Mouse (Mus musculus): ENCODE results near the gene Cela3b. TPM values are rescaled to one million over a fixed set of nuclear protein-coding genes. Genes with fewer than 3 reads are reported as not detected.
A peak's percentile ranks its signal among the peaks of the same experiment; 100 is the strongest.

The Cela3b gene
- polyA plus RNA-seq, 1 experiment from 2014 or later: not detected

DNA sequence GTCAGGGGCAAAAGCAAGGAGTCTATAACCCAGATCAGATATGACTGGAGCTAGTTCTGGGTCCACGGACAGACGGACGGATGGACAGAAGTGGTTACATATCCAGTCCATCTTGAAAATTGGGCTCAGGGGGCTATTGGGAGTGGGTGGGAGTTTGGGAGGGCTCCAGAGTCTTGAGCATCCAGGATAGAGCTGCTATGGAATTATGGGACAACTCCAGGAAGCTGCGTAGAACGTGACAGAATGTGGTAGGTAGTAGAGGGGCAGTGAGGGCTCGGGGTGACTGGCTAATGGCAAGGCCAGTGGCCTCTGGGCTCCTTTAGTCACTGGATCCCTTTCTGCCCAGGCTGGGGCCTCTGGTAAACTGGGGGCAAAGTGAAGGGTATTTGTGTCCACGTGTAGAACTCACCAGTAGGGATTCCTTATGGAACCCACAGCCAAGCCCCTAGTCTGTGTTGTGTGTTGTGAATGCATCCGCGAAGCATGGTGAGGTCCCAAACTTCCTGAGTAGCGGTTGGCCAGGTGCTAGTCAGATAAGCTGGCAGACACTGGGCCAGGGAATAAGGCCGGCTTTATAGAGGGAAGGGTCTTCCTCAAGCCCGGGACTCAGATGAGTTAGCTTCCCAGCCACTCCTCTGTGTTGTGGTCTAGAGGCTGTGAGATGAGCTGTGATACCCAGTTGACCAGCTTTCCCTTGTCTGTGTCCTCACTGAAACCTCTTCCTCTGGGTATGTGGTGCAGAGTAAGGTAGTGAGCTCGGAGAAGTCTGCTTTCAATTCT lies 45.1 kb upstream of the Cela3b start:
- Histone ChIP-seq H3K4me3 (ENCODE audit: low read depth, low read length) (no peak overlapping the region), H3K9ac (replicated peaks; ENCODE audit: low read depth) (no peak overlapping the region), H3K27me3 (replicated peaks; ENCODE audit: insufficient read depth, low read length) (no peaks in the 10 kb centered on the region), H3K27ac (ENCODE audit: low read length) (no peak overlapping the region), H3K36me3 (ENCODE audit: insufficient read depth, low read length) (no peaks in the 10 kb centered on the region), H3K4me2 (replicated peaks; ENCODE audit: low read depth, low read length) (no peak overlapping the region), H3K9me3 (ENCODE audit: low read length) (no peaks in the 10 kb centered on the region), H3K4me1 (ENCODE audit: insufficient read depth, low read depth, low read length) (peaks cover 54% of the 10 kb centered on the region)
- DNase-seq (ENCODE audit: low spot score) (no peak), ATAC-seq (no peak)
- TF ChIP-seq EP300 (IDR thresholded peaks at IDR 0.05) (no peak), CTCF (IDR thresholded peaks at IDR 0.05) (no peak)
- 68% methylated on average over 13 of the region's 13 CpGs for WGBS

DNA sequence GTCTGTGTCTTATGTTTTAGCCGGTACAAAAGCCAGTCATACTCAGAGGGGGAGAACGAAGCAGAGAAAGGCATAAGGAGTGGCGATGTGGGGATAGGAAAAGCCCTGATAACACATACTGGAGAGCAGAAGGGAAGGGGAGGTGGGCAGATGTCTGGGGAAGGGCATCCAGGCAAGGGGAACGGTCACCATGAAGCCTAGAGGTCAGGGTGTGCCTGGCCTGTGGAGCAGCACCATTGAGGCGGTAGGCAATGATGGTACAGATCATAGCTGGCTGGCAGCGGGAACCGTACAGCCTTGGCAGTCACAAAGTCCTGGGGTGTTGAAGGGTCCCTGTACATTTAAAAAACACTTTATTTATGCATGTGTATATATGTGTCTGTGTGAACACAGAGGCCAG lies 44.4 kb upstream of the Cela3b start:
- no peaks in the 10 kb centered on the region for H3K27me3 ChIP-seq (replicated peaks; ENCODE audit: insufficient read depth, low read length)
- ATAC-seq (no peak), DNase-seq (ENCODE audit: low spot score) (no peak)
- no peak for TF ChIP-seq CTCF (IDR thresholded peaks at IDR 0.05)
- TF ChIP-seq EP300 (IDR thresholded peaks at IDR 0.05): no peak
- H3K4me3 ChIP-seq (ENCODE audit: low read depth, low read length): no peak overlapping the region
- no peak overlapping the region for H3K4me2 ChIP-seq (replicated peaks; ENCODE audit: low read depth, low read length)
- peaks cover 53% of the 10 kb centered on the region for H3K4me1 ChIP-seq (ENCODE audit: insufficient read depth, low read depth, low read length)
- H3K9me3 ChIP-seq (ENCODE audit: low read length): no peaks in the 10 kb centered on the region
- H3K36me3 ChIP-seq (ENCODE audit: insufficient read depth, low read length): no peaks in the 10 kb centered on the region
- no peak overlapping the region for H3K9ac ChIP-seq (replicated peaks; ENCODE audit: low read depth)
- 80% methylated on average over 7 of the region's 7 CpGs for WGBS
- H3K27ac ChIP-seq (ENCODE audit: low read length): peak overlapping the region; percentile 59; the same call in 1 of the 2 replicates

GRCm38 (mm10) chr4:137473701-137474388 lies 43.5 kb upstream of the Cela3b start:
- Histone ChIP-seq H3K27me3 (replicated peaks; ENCODE audit: insufficient read depth, low read length) (no peaks in the 10 kb centered on the region), H3K4me3 (ENCODE audit: low read depth, low read length) (no peak overlapping the region), H3K9me3 (ENCODE audit: low read length) (no peaks in the 10 kb centered on the region), H3K27ac (ENCODE audit: low read length) (peak overlapping the region; percentile 73), H3K9ac (replicated peaks; ENCODE audit: low read depth) (no peak overlapping the region), H3K36me3 (ENCODE audit: insufficient read depth, low read length) (no peaks in the 10 kb centered on the region), H3K4me2 (replicated peaks; ENCODE audit: low read depth, low read length) (peak overlapping the region; percentile 14; the same call in 1 of the 2 replicates), H3K4me1 (ENCODE audit: insufficient read depth, low read depth, low read length) (peaks cover 44% of the 10 kb centered on the region)
- 48% methylated on average over 18 of the region's 18 CpGs for WGBS
- ATAC-seq: peak; percentile 48
- DNase-seq (ENCODE audit: low spot score): peak; percentile 66
- peak; percentile 44; the same call in 1 of the 2 replicates for TF ChIP-seq EP300 (IDR thresholded peaks at IDR 0.05)
- TF ChIP-seq CTCF (IDR thresholded peaks at IDR 0.05): 0 out of 2 replicates have a peak, but pooled peaks have one; percentile 22

GRCm38 (mm10) chr4:137473240-137473639 lies 42.9 kb upstream of the Cela3b start:
- H3K36me3 ChIP-seq (ENCODE audit: insufficient read depth, low read length): no peaks in the 10 kb centered on the region
- WGBS: 76% methylated on average over 8 of the region's 8 CpGs

DNA sequence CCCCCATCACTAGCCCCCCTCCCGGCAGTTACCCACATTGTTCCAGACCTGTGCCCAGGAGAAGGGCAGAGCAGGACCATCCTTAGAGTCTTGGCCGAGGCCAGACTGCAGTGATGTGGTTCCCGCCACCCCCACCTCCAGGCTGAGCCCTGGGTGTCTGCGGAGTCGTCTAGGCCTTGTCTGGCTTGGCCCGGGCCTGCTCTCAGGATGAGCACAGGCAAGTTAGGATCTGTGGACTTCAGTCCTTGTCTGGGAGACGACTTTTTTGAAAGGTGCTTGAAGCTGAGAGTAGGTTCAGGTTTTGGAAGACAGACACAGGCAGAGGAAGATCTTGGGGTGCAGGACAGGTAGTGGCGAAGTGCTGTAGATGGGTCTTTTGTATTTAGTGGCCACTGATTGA lies 41.0 kb upstream of the Cela3b start:
- H3K27ac ChIP-seq (ENCODE audit: low read length): peak overlapping the region; percentile 87
- peak overlapping the region; percentile 96 for H3K4me2 ChIP-seq (replicated peaks; ENCODE audit: low read depth, low read length)
- H3K4me3 ChIP-seq (ENCODE audit: low read depth, low read length): no peak overlapping the region
- ATAC-seq (no peak), DNase-seq (ENCODE audit: low spot score) (no peak)
- H3K4me1 ChIP-seq (ENCODE audit: insufficient read depth, low read depth, low read length): peaks cover 32% of the 10 kb centered on the region
- TF ChIP-seq CTCF (IDR thresholded peaks at IDR 0.05): no peak
- no peak for TF ChIP-seq EP300 (IDR thresholded peaks at IDR 0.05)
- H3K9me3 ChIP-seq (ENCODE audit: low read length): no peaks in the 10 kb centered on the region
- 46% methylated on average over 8 of the region's 8 CpGs for WGBS
- no peaks in the 10 kb centered on the region for H3K36me3 ChIP-seq (ENCODE audit: insufficient read depth, low read length)
- no peak overlapping the region for H3K9ac ChIP-seq (replicated peaks; ENCODE audit: low read depth)
- no peaks in the 10 kb centered on the region for H3K27me3 ChIP-seq (replicated peaks; ENCODE audit: insufficient read depth, low read length)

More at GRCm38 (mm10) chr4:137473240-137473639, 42.9 kb upstream of the Cela3b start:
- TF ChIP-seq CTCF (IDR thresholded peaks at IDR 0.05) (no peak), EP300 (IDR thresholded peaks at IDR 0.05) (no peak)
- Histone ChIP-seq H3K4me1 (ENCODE audit: insufficient read depth, low read depth, low read length) (peaks cover 43% of the 10 kb centered on the region), H3K27ac (ENCODE audit: low read length) (peak overlapping the region; percentile 73), H3K4me3 (ENCODE audit: low read depth, low read length) (no peak overlapping the region), H3K9ac (replicated peaks; ENCODE audit: low read depth) (no peak overlapping the region), H3K27me3 (replicated peaks; ENCODE audit: insufficient read depth, low read length) (no peaks in the 10 kb centered on the region), H3K9me3 (ENCODE audit: low read length) (no peaks in the 10 kb centered on the region), H3K4me2 (replicated peaks; ENCODE audit: low read depth, low read length) (0 out of 2 replicates have a peak overlapping the region, but pooled peaks have one; percentile 14)
- no peak for ATAC-seq
- DNase-seq (ENCODE audit: low spot score): no peak

GRCm38 (mm10) chr4:137470701-137471317 lies 40.5 kb upstream of the Cela3b start:
- 44% methylated on average over 9 of the region's 9 CpGs for WGBS
- Histone ChIP-seq H3K36me3 (ENCODE audit: insufficient read depth, low read length) (no peaks in the 10 kb centered on the region), H3K4me2 (replicated peaks; ENCODE audit: low read depth, low read length) (peak overlapping the region; percentile 96), H3K9me3 (ENCODE audit: low read length) (no peaks in the 10 kb centered on the region), H3K4me1 (ENCODE audit: insufficient read depth, low read depth, low read length) (peaks cover 28% of the 10 kb centered on the region), H3K27ac (ENCODE audit: low read length) (peak overlapping the region; percentile 87), H3K9ac (replicated peaks; ENCODE audit: low read depth) (no peak overlapping the region), H3K4me3 (ENCODE audit: low read depth, low read length) (peak overlapping the region; percentile 72), H3K27me3 (replicated peaks; ENCODE audit: insufficient read depth, low read length) (no peaks in the 10 kb centered on the region)
- TF ChIP-seq EP300 (IDR thresholded peaks at IDR 0.05) (no peak), CTCF (IDR thresholded peaks at IDR 0.05) (no peak)
- DNase-seq (ENCODE audit: low spot score): no peak
- ATAC-seq: no peak
